Mouse (Mus musculus): Measurements from ENCODE around the gene Shisa5.

Shisa5 gene

DNA sequence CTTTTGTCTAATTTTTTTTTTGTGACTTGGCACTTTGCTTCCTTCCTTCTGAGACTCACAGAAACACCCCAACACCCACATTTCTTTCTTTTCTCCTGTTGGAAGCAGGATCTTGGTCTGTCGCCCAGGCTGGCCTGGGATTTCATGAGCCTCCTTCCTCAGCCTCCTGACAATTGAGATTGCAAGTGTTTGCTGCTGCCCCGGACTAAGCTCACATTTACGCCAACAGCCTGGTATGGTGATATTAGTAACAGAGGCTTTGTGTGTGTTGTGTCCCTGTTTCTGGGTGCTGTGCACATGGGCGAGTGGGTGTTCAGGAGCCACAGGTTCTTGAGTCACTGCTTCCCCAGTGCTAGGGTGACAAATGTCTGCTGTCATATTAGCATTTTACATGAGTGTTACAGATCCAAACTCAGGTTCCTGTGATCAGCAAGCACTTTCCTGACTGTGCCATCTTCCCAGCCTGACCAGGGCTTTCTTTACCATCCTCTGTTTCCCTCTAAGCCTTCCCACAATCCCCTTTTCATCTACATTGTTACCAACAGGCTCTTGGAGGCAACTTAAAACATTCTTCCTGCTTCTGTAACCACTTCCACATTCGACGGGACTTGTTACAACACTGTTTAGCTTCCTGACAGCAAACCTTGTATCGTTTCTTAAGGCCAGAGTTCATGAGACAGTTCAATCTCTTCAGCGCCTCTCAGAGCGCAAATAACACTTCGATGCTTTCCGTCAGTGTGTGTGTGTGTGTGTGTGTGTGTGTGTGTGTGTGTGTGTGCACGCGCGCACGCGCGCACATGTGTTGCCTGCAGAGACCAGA lies 15.3 kb upstream of the Shisa5 start:
- DNase-seq (ENCODE audit: low read depth, low spot score): no peak

DNA sequence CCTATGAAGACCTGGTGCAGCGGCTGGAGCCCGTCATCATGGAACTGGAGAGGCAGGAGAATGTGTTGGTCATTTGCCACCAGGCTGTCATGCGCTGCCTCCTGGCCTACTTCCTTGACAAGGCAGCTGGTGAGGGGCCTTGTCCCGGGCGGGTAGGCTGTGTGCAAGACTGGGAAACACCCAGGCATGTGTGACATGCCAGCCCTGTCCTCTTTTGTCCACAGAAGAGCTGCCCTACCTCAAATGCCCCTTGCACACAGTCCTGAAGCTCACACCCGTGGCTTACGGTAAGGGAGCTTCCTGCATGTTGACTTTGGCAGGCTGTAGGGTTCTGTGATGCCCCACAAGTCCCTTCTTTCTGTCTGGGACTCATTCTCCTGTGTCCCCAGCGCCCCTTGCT lies 10.8 kb upstream of the Shisa5 start:
- DNase-seq (ENCODE audit: low read depth, low spot score): no peak

DNA sequence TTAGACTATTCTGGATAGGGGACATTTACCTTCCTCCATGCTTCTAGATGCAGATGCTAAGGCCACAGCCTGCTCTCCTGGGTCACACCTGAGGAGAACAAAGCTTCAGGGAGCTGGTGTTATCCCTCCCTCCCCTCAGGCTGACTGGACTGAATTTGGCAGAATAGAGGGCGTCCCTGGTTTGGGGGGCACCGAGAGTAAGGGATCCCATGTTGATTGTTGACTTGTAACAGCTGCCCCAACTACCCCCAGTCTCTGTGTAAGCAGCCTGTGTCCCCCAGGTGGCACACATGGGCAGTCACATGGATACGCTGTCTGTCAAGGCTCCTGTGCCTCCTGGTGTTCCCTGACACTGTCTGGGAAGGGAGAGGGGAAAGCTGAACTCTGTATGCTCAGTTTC lies 9.9 kb upstream of the Shisa5 start:
- no peak for DNase-seq (ENCODE audit: low read depth, low spot score)

- no peak for DNase-seq (ENCODE audit: low read depth, low spot score)
Observed at GRCm38 (mm10) chr9:109028919-109029318, 9.4 kb upstream of the Shisa5 start.

DNA sequence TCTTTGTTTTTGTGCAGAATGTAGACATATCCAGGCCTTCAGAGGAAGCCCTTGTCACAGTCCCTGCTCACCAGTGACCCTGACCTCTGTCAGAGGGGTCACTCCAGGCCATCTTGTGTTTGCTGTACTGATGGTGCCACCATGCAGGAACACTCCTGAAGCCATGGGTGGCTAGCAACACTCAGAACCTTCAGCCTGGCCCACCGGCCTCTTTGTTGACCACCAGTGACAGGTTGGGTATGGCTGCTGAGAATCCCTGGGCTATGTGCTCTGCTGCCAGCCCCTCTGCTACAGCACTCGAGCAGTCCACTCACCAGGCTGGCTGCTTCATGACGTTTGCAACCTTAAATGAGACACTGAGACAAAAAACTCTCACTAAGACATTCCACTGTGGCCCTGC lies 8.1 kb upstream of the Shisa5 start:
- no peak for DNase-seq (ENCODE audit: low read depth, low spot score)

GRCm38 (mm10) chr9:109031001-109031400 lies 7.4 kb upstream of the Shisa5 start:
- no peak for DNase-seq (ENCODE audit: low read depth, low spot score)

GRCm38 (mm10) chr9:109031686-109032085 lies 6.7 kb upstream of the Shisa5 start:
- DNase-seq (ENCODE audit: low read depth, low spot score): no peak

DNA sequence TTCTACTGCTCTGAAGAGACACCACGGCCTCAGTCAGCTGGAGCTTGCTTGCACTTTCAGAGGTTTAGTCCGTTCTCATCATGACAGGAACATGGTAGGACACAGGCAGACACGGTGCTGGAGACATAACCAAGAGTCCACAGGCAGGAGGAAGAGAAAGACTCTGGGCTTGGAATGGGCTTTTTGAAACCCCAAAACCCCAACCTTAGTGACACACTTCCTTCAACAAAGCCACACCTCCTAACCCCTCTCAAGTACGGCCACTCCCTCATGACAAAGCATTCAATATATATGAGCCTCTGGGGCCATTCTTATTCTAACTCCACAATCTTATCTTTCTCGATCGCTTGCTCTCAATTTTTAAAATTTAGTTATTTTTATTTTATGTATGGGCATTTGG lies 5.9 kb upstream of the Shisa5 start:
- DNase-seq (ENCODE audit: low read depth, low spot score): no peak

DNA sequence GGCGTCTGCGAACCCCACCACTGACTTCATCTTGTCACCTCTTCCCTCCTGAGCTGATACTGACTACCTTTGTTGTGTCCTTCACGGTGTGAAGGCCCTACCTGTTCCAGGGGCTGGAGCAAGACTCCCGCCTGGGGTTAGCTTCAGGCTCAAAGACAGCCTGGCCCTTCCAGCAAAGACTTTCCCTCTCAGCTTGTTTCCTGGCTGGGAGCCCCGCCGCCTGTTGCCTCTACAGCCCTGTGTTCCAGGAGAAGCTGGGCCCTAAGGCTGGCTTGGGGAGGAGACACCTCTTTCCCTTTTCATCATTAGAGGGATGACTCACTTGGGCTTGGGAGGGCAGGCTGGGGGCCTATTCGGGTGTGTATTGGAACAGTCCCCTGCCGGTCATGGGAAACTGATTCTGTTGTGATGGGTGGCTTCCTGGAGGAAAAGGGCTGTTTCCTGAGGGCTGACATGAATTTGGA lies 568 bp downstream of the Shisa5 start:
- peak; percentile 51 for DNase-seq (ENCODE audit: low read depth, low spot score)

DNA sequence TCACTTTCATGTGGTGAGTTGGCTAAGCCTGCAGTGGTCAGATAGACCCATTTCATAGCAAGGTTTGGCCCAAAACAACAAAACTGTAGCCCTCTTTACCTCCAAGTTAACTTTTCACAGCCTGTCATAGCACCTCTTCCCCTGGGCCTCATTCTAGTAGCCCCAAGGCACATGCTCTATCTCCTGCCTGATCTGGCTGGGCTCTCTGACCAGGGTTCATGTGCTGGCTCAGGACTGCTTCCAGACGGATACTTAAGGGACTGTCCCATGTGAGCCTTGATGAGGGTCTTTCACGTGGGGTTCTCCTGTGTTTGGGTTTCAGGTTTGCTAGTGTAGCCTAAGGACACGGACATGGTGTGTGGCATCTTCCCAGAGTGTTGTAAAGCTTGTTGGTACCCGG lies 1.3 kb downstream of the Shisa5 start:
- no peak for DNase-seq (ENCODE audit: low read depth, low spot score)

DNA sequence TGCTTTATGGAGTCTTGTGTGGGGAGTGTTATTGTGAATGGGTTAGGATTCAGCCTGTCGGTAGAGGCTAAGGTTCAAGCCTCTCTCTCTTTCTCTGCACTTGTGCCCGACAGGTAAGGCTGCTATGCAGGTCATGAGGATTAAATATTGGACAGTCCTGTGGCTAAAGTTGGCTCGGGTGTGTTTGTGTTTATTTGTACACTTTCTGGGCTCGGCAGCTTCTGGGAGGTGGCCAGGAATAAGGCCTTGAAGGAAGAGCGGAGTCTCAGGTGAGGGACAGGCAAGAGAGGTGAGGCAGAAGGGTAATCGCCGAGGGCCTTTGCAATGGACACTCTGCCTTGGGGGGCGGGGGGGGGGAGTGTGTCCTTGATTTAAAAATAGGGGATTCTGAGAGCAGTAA lies 1.9 kb downstream of the Shisa5 start:
- DNase-seq (ENCODE audit: low read depth, low spot score): no peak

GRCm38 (mm10) chr9:109040906-109041305 lies 2.5 kb downstream of the Shisa5 start:
- no peak for DNase-seq (ENCODE audit: low read depth, low spot score)

GRCm38 (mm10) chr9:109041351-109041750 lies 3.0 kb downstream of the Shisa5 start:
- DNase-seq (ENCODE audit: low read depth, low spot score): no peak

DNA sequence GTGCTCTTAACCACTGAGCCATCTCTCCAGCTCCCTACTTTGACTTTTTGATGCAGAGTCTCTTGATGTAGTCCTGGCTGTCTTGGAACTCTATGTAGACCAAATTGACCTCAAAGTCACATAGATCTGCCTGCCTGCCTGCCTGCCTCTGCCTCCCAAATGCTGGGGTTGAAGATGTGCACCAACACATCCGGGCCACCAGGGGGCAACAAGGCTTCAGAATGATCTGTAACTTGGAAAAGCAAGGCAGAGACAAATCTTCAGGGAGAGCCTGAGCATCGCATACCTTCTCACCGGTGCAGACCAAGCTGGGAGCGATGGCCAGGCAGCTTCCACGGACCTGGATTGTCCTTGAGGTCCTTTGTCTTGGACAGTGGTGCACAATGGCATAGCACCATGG lies 7.9 kb downstream of the Shisa5 start:
- DNase-seq (ENCODE audit: low read depth, low spot score): peak; percentile 89

DNA sequence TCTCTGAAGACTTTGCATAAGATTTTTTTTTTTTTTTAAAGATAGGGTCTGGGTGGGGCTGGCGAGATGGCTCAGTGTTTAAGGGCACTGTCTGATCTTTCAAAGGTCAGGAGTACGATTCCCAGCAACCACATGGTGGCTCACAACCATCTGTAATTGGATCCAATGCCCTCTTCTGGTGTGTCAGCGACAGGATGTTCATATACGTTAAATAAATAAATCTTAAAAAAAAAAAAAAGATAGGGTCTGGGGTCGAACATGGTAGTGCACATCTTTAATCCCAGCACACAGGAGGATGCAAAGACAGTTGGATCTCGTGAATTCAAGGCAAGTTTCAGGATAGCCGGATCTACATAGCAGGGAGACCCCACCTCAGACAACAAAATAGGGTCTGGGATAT lies 11.0 kb downstream of the Shisa5 start:
- DNase-seq (ENCODE audit: low read depth, low spot score): no peak

GRCm38 (mm10) chr9:109049996-109050673 lies 11.8 kb downstream of the Shisa5 start:
- peak; percentile 67 for DNase-seq (ENCODE audit: low read depth, low spot score)

GRCm38 (mm10) chr9:109050674-109050997 lies 12.3 kb downstream of the Shisa5 start:
- DNase-seq (ENCODE audit: low read depth, low spot score): no peak

- DNase-seq (ENCODE audit: low read depth, low spot score): no peak
Observed at GRCm38 (mm10) chr9:109051011-109051501, 12.7 kb downstream of the Shisa5 start.

- no peak for DNase-seq (ENCODE audit: low read depth, low spot score)
Observed at GRCm38 (mm10) chr9:109051651-109052489, 13.5 kb downstream of the Shisa5 start.

- no peak for DNase-seq (ENCODE audit: low read depth, low spot score)
Observed at GRCm38 (mm10) chr9:109052490-109053260, 14.3 kb downstream of the Shisa5 start.

GRCm38 (mm10) chr9:109053366-109053765 lies 15.0 kb downstream of the Shisa5 start:
- no peak for DNase-seq (ENCODE audit: low read depth, low spot score)

All from ZHBTc4 (cell line).